Mouse (Mus musculus) liver, postnatal 0 days (tissue): ENCODE data around the gene Rel. TPM values are rescaled to one million over a fixed set of nuclear protein-coding genes. Genes with fewer than 3 reads are reported as not detected.
"Not testable (repeated sequence)": the region's sequence is repeated elsewhere in the genome, so short reads cannot be mapped to it uniquely, and the experiment has no call there.

Experiments
- ATAC-seq: fragments of 200-750 bp; cut with Nextera tagmentation; 2 replicates; pipeline ENCODE4 v1.8.0; 2017; ENCODE audit warnings: mild to moderate bottlenecking, moderate library complexity
- DNase-seq: peaks from one replicate; pipeline ENCODE4 v3.0.0-alpha.2; 2016
- H3K27ac ChIP-seq: fragments of 300-500 bp; sonication (generic); 2 replicates; pipeline ENCODE4 v1.5.1; 2014; ENCODE audit warnings: antibody characterized with exemption, moderate library complexity, mild to moderate bottlenecking, low read depth
- H3K27me3 ChIP-seq: fragments of 300-500 bp; sonication (generic); 2 replicates; pipeline ENCODE4 v1.6.1; 2014; ENCODE audit warnings: low read length, control low read depth, mixed read lengths; ENCODE audit not compliant: insufficient read depth
- H3K36me3 ChIP-seq: fragments of 300-500 bp; sonication (generic); replicated peaks from 2 replicates; pipeline ENCODE4 v1.6.1; 2014; ENCODE audit warnings: mild to moderate bottlenecking, control low read depth, low read length, moderate library complexity, mixed read lengths; ENCODE audit not compliant: insufficient read depth
- H3K4me1 ChIP-seq: fragments of 300-500 bp; sonication (generic); 2 replicates; pipeline ENCODE4 v1.6.1; 2014; ENCODE audit warnings: antibody characterized with exemption, mild to moderate bottlenecking, control low read depth; ENCODE audit not compliant: insufficient read depth
- H3K4me2 ChIP-seq: fragments of 300-500 bp; sonication (generic); 2 replicates; pipeline ENCODE4 v1.6.1; 2014; ENCODE audit warnings: low read depth, mild to moderate bottlenecking, low read length, moderate library complexity, mixed read lengths
- H3K4me3 ChIP-seq: fragments of 300-500 bp; sonication (generic); 2 replicates; pipeline ENCODE4 v1.5.1; 2014; ENCODE audit warnings: low read depth, low read length
- H3K9ac ChIP-seq: fragments of 300-500 bp; sonication (generic); replicated peaks from 2 replicates; pipeline ENCODE4 v1.6.1; 2014; ENCODE audit warnings: mild to moderate bottlenecking, moderate library complexity
- H3K9me3 ChIP-seq: fragments of 300-500 bp; sonication (generic); 2 replicates; pipeline ENCODE4 v1.6.1; 2016; ENCODE audit warnings: mild to moderate bottlenecking, control low read depth, low read length, mixed read lengths
- CTCF ChIP-seq: sonication (generic); IDR thresholded peaks from 2 replicates; pipeline ENCODE4 v1.5.1; 2016; ENCODE audit warnings: antibody characterized with exemption, low read depth
- EP300 ChIP-seq: IDR thresholded peaks from 2 replicates; pipeline ENCODE4 v1.6.1; 2016; ENCODE audit warnings: antibody characterized with exemption, low read depth, mild to moderate bottlenecking
- WGBS: fragments of 180-500 bp; shearing (Covaris S2); extraction: QIAGEN DNeasy Blood & Tissue Kit; methylation state at CpG from one replicate; pipeline ENCODE4 v1.1.7; 2014; ENCODE audit not compliant: insufficient replicate concordance; 5-methylcytosine and 5-hydroxymethylcytosine counted together
- polyA plus RNA-seq: library from polyadenylated mRNA; unstranded; fragments of >200 nt; fragmentation: Nextera tagmentation; extraction: Ambion mirVana; gene quantifications from 2 replicates; pipeline ENCODE4 v1.2.1, GENCODE M21; 2015

The Rel gene
- polyA plus RNA-seq, 1 experiment from 2014 or later = 0.89 TPM

GRCm38 (mm10) chr11:23770510-23770759 lies 335 bp downstream of the Rel start:
- ATAC-seq = no peak
- no peak for TF ChIP-seq EP300
- no peak for TF ChIP-seq CTCF
- Histone ChIP-seq H3K27ac (peak overlapping the region; percentile 99), H3K9me3 (0 out of 2 replicates have a peak, but pooled peaks cover 2% of the 10 kb centered on the region), H3K36me3 (no peaks in the 10 kb centered on the region), H3K4me3 (peak overlapping the region; percentile 75), H3K9ac (peak overlapping the region; percentile 82), H3K27me3 (no peaks in the 10 kb centered on the region), H3K4me2 (peak overlapping the region; percentile 78), H3K4me1 (0 out of 2 replicates have a peak, but pooled peaks cover 5% of the 10 kb centered on the region)
- DNase-seq = no peak
- WGBS = 2% methylated on average over 24 of the region's 24 CpGs

DNA sequence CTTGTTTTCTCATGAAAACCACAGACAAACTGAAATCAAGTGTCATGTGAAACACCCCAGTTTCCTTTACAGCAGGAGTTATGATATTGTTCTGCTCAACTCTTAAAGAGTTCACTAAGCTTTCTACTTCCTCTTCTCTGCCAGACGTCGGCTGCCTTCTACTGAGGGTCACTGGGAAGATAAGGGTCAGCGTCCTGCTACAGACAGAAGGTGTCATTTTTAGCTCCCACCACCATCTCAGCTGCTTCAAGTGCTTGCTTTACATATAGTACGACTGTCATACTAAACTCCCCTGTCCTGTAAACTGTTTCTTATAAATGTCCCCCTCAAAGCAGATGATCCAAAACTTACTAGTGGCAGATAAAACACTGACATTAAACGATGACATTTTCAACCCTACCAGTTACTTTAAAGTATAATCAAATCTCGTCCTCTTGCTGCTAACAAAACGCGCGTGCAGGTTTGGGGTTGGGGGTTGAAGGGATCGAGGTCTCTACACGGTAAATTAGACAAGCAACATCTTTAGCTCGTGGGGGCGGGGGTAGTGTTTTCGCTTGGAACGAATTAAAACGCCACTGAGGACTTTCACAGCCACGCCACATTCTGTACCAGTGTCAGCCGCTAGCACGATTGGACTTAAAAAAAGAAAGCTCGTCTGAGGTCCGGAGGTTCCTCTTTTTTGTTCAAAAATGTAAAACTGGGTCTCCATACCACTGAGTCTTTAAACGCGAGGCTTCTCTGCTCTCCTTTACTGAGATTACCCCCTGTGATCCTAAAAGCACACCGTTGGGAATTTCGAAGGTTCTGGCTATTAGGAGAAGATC lies 872 bp downstream of the Rel start:
- TF ChIP-seq CTCF (no peak), EP300 (no peak)
- 0 out of 2 replicates have a peak, but pooled peaks cover 2% of the 10 kb centered on the region for H3K9me3 ChIP-seq
- DNase-seq (peak; percentile 33), ATAC-seq (no peak)
- peak overlapping the region; percentile 82 for H3K9ac ChIP-seq
- H3K36me3 ChIP-seq = no peaks in the 10 kb centered on the region
- H3K4me2 ChIP-seq = peak overlapping the region; percentile 78
- H3K27ac ChIP-seq = peak overlapping the region; percentile 99
- under 1% methylated on average over 25 of the region's 25 CpGs for WGBS
- no peaks in the 10 kb centered on the region for H3K27me3 ChIP-seq
- peak overlapping the region; percentile 75 for H3K4me3 ChIP-seq
- H3K4me1 ChIP-seq = 0 out of 2 replicates have a peak, but pooled peaks cover 5% of the 10 kb centered on the region

GRCm38 (mm10) chr11:23769033-23769432 lies 1.7 kb downstream of the Rel start:
- no peak for DNase-seq
- Histone ChIP-seq H3K27ac (no peak overlapping the region), H3K9me3 (0 out of 2 replicates have a peak, but pooled peaks cover 2% of the 10 kb centered on the region), H3K4me1 (0 out of 2 replicates have a peak, but pooled peaks cover 5% of the 10 kb centered on the region), H3K36me3 (no peaks in the 10 kb centered on the region), H3K4me3 (peak overlapping the region; percentile 24; the same call in 1 of the 2 replicates), H3K4me2 (peak overlapping the region; percentile 78), H3K27me3 (no peaks in the 10 kb centered on the region), H3K9ac (no peak overlapping the region)
- ATAC-seq = no peak
- no peak for TF ChIP-seq CTCF
- no peak for TF ChIP-seq EP300

DNA sequence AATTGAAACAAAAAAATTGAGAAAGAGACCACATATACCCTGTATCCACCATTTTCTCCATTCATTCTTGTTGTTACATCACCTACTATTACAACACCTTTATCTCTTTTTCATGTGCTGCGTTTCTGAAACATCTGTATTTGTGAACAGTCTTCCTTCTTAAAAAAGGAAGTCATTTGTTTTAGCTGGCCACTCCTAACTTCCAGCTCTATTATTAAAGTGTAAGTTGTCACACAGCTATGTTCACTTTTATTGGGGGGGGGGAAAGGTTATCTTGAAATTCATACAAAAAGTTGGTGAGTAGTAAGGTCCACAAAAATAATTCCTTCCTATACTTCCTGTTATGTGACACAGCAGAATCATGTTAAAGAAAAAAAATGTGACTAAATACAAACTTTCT lies 2.8 kb downstream of the Rel start:
- H3K9me3 ChIP-seq = no peaks in the 10 kb centered on the region
- no peak for DNase-seq
- no peak overlapping the region for H3K27ac ChIP-seq
- TF ChIP-seq CTCF (no peak), EP300 (no peak)
- no peaks in the 10 kb centered on the region for H3K36me3 ChIP-seq
- H3K4me1 ChIP-seq = 0 out of 2 replicates have a peak, but pooled peaks cover 5% of the 10 kb centered on the region
- ATAC-seq = no peak
- no peak overlapping the region for H3K4me3 ChIP-seq
- 13% methylated on average over 1 of the region's 1 CpGs for WGBS
- no peak overlapping the region for H3K4me2 ChIP-seq
- H3K9ac ChIP-seq = no peak overlapping the region
- H3K27me3 ChIP-seq = no peaks in the 10 kb centered on the region

DNA sequence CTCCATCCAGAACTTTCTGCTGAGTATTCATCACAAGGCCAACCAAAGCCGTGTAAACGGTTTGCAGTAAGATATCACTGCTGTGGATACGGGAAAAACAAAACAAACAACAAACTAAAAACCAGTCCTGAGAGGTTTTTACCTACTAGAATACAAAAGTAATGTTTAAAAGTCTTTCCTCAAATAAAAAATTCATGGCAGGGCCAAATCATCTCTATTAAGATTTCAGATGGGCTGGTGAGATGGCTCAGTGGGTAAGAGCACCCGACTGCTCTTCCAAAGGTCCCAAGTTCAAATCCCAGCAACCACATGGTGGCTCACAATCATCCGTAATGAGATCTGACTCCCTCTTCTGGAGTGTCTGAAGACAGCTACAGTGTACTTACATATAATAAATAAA lies 3.4 kb downstream of the Rel start:
- not testable (repeated sequence) for H3K4me1 ChIP-seq, H3K27me3 ChIP-seq, H3K4me3 ChIP-seq, H3K27ac ChIP-seq, DNase-seq, H3K9me3 ChIP-seq, ATAC-seq, H3K9ac ChIP-seq, H3K4me2 ChIP-seq, H3K36me3 ChIP-seq
- 79% methylated on average over 4 of the region's 5 CpGs for WGBS

- DNase-seq = no peak
- no peak overlapping the region for H3K4me2 ChIP-seq
- no peaks in the 10 kb centered on the region for H3K4me1 ChIP-seq
- H3K9ac ChIP-seq = no peak overlapping the region
- no peak for ATAC-seq
- H3K27me3 ChIP-seq = no peaks in the 10 kb centered on the region
- H3K4me3 ChIP-seq = no peak overlapping the region
- H3K27ac ChIP-seq = no peak overlapping the region
- WGBS = 78% methylated on average over 2 of the region's 2 CpGs
- H3K36me3 ChIP-seq = no peaks in the 10 kb centered on the region
- no peaks in the 10 kb centered on the region for H3K9me3 ChIP-seq
- no peak for TF ChIP-seq CTCF
- no peak for TF ChIP-seq EP300
Observed at GRCm38 (mm10) chr11:23762635-23763034, 8.1 kb downstream of the Rel start.
